Mouse (Mus musculus): Measurements from ENCODE around the gene Pole.

- TF ChIP-seq CTCF (IDR thresholded peaks at IDR 0.05; ENCODE audit: borderline replicate concordance, insufficient read depth, low read depth, low read length) (no peak), POLR2A (IDR thresholded peaks at IDR 0.05; ENCODE audit: borderline replicate concordance, insufficient read depth, low read length) (no peak)
Observed at GRCm38 (mm10) chr5:110385263-110385662, 99.2 kb downstream of the Pole start.

All from cerebellum, adult 2 months (tissue).